Comparison of ENCODE assay signal across 7 mouse cellular contexts in the genomic region with DNA sequence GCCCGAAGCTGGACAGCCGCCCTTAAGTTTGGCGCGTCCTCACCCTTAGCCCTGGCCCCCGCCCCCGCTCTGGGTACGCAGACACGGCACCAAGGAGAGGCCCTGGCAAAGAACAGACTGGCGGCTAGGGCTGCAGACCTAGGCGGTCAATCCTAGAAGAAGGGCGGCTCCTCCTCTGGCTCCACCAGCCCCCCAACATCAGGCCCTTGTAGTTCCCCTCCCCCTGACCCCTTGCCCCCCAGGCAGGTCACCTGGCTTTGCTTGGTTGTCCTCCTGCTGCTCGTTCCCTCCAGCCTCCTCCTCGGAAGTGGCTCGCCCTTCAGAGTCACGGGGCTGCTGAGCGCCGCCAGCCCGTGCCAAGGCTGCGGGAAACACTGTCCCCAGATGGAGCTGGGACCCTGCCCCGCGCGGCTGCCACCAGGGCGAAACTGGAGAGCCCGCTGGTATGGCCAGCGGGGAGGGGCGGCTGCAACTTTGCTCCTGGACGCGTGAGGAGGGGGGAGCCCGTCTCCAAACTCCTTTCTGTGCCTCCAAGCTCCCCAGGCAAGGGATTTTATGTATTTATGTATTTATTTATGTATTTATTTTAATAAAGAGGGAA. TPM values are rescaled to one million over a fixed set of nuclear protein-coding genes. Genes with fewer than 3 reads are reported as not detected.
A peak's percentile ranks its signal among the peaks of the same experiment; 100 is the strongest.
DNase-seq lines count a peak whose midpoint lies in the region; ATAC-seq and TF ChIP-seq lines count a peak whose summit lies in the region.

No protein-coding gene starts in this region.

- peak; percentile 79 for ATAC-seq in intestine, embryonic 15.5 days
- ATAC-seq in activated CD4-positive, CD25-positive, alpha-beta regulatory T cell, adult 4 months: no peak

- H3K4me3 ChIP-seq in intestine, embryonic 15.5 days (replicated peaks): peak overlapping the region; percentile 41
- H3K4me3 ChIP-seq in olfactory bulb, adult 2 months (ENCODE audit: insufficient read depth, low read depth, low read length): peak overlapping the region; percentile 61

- DNase-seq in adrenal gland, postnatal 25 days: peak; percentile 57
- peak; percentile 20 for DNase-seq in cerebellum, adult 9-11 months
- DNase-seq in gastrocnemius, postnatal 25 days: peak; percentile 60
- DNase-seq in lung, adult 18-20 months: peak; percentile 33 to 35

- no peak for TF ChIP-seq POLR2A in olfactory bulb, adult 2 months (IDR thresholded peaks at IDR 0.05; ENCODE audit: insufficient read depth, low read depth, low read length)

- no peak for TF ChIP-seq CTCF in olfactory bulb, adult 2 months (IDR thresholded peaks at IDR 0.05; ENCODE audit: insufficient read depth, low read depth, low read length)

- H3K4me1 ChIP-seq in intestine, embryonic 15.5 days (replicated peaks): no peaks in the 10 kb centered on the region
- H3K4me1 ChIP-seq in olfactory bulb, adult 2 months (ENCODE audit: control insufficient read depth, insufficient read depth, low read length): peaks cover 3% of the 10 kb centered on the region; the same call in 1 of the 2 replicates

- peak overlapping the region; percentile 37; the same call in 1 of the 2 replicates for H3K9ac ChIP-seq in intestine, embryonic 15.5 days

- no peaks in the 10 kb centered on the region for H3K36me3 ChIP-seq in intestine, embryonic 15.5 days

- H3K9me3 ChIP-seq in intestine, embryonic 15.5 days: no peaks in the 10 kb centered on the region

- peak overlapping the region; percentile 82 for H3K4me2 ChIP-seq in intestine, embryonic 15.5 days (replicated peaks)

- no peak overlapping the region for H3K27ac ChIP-seq in intestine, embryonic 15.5 days
- H3K27ac ChIP-seq in olfactory bulb, adult 2 months (ENCODE audit: insufficient read depth, low read depth, low read length): peak overlapping the region; percentile 80

- no peaks in the 10 kb centered on the region for H3K27me3 ChIP-seq in intestine, embryonic 15.5 days (replicated peaks)

- 17% methylated on average over 28 of the region's 29 CpGs for WGBS in intestine, embryonic 15.5 days
- WGBS in olfactory bulb, adult 2 months: 15% methylated on average over 28 of the region's 29 CpGs

RNA-seq across cellular contexts. Expression of a gene that starts 12.6 kb away (rescaled TPM):
- total RNA-seq in adrenal gland, postnatal 25 days (2021): 46.8 and 52.8 TPM in 2 replicates
- total RNA-seq in gastrocnemius, postnatal 25 days (2021): 10 to 100 TPM; 66.2 to 87.9 TPM
- 3.4 and 4.8 TPM in 2 replicates for polyA plus RNA-seq in intestine, embryonic 15.5 days (2015; fragmentation: Nextera tagmentation; extraction: Ambion mirVana)
- not detected in 2 replicates for polyA plus RNA-seq in olfactory bulb, adult 2 months (2012; ENCODE audit: insufficient read depth, insufficient read length, low replicate concordance, missing spikeins)
- 10 to 100 TPM; 76.3 to 82.5 TPM for polyA plus RNA-seq in activated CD4-positive, CD25-positive, alpha-beta regulatory T cell, adult 4 months (2017; shearing (Covaris generic))
